Mouse (Mus musculus): ENCODE data around the gene Zfp213.
"Not testable (repeated sequence)": the region's sequence is repeated elsewhere in the genome, so short reads cannot be mapped to it uniquely, and the experiment has no call there.

Gene Zfp213

GRCm38 (mm10) chr17:23545841-23546240 is 18.2 kb downstream of the Zfp213 start:
- no peak for DNase-seq (ENCODE audit: low read depth, low spot score)

GRCm38 (mm10) chr17:23544766-23545165 is 19.3 kb downstream of the Zfp213 start:
- no peak for DNase-seq (ENCODE audit: low read depth, low spot score)

DNA sequence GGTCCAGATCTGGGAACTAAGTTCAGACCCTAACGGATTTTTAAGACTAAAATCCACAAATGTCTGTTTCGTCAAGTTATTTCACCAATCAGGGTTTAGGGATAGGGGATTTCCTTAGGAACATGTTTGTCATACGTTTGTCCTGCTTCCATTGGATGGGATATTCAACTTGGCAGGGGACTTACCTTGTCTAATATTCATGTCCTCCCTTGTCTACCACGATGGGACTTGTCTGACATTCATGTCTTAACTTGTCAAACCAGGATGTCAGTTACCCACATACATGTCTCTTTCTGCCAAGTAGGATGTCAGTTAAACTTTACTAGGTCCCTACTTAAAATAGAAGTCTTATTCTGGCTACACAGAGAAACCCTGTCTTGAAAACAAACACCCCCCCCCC is 20.1 kb downstream of the Zfp213 start:
- DNase-seq (ENCODE audit: low read depth, low spot score): no peak

DNA sequence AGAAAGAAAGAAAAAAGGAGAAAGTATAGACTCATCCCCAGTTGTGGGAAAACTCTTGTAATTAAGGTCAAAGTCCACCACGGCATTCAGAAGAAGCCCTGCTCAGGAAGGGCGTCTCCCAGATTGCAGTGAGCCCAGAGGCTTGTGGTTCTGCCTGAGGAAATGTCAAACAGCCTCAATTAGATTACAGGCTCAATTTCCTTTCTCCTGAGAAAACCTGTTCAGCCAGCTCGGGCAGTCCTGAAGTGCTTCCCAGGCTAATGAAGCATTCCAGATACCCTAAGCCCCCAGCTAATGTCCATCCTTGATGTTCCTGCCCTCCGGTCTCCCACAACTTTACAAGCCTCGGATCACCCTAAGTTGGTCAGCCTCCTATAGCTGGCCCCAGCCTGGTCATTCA is 20.7 kb downstream of the Zfp213 start:
- no peak for DNase-seq (ENCODE audit: low read depth, low spot score)

- no peak for DNase-seq (ENCODE audit: low read depth, low spot score)
Measured at GRCm38 (mm10) chr17:23542835-23543234, 21.2 kb downstream of the Zfp213 start.

GRCm38 (mm10) chr17:23542004-23542720 is 21.9 kb downstream of the Zfp213 start:
- no peak for DNase-seq (ENCODE audit: low read depth, low spot score)

- no peak for DNase-seq (ENCODE audit: low read depth, low spot score)
Measured at GRCm38 (mm10) chr17:23540605-23541475, 23.2 kb downstream of the Zfp213 start.

- no peak for DNase-seq (ENCODE audit: low read depth, low spot score)
Measured at GRCm38 (mm10) chr17:23540106-23540505, 23.9 kb downstream of the Zfp213 start.

DNA sequence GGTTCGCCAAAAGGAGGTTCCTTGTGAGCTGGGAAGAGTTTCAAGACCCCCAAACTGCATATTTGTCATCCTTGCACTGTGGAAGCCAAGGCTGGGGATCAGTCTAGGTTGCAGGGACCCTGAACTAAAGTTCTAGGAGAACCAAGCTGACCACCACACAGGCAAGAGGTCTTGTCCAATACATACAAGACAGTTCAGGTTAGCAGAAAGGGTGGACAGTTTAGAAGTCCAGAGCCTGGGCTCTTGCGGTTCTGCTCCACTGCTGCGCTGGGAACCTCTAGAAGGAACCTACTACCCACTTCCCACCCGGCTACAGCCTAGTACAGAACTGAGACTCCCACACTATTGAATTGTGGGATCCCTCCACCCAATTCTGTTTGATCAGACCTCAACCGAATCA is 24.4 kb downstream of the Zfp213 start:
- no peak for DNase-seq (ENCODE audit: low read depth, low spot score)

DNA sequence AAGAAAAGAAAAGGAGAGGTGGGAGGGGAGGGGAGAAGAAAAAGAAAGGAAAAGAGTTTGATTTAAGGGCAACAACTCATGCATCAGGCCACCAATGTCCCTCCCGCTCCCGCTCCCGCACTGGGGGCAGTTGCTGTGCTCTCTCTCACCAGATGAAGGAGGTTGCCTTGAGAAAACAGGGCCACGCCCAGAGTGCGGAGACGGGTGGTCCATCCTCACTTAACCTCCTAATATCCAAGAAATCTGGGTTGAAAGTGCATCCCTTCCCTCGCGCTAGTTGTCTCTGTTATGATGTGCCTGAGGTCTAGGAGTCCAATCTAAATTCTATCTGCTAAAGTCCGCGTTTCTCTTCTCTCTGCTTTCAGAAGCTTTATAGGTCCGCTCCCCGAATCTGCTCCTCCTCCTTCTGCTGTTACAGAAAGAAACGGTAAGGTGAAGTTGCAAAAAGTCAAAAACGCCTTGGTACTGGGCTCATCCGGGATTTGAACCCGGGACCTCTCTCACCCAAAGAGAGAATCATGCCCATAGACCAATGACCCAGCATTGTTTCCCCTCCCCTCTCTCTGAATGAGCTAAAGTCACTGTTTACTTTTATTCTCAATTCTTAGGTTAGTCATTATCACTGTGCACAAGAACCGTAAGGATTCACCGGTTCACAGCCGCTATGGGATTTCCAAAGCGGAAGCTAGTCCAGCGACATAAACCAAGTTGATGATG is 25.6 kb downstream of the Zfp213 start:
- no peak for DNase-seq (ENCODE audit: low read depth, low spot score)

DNA sequence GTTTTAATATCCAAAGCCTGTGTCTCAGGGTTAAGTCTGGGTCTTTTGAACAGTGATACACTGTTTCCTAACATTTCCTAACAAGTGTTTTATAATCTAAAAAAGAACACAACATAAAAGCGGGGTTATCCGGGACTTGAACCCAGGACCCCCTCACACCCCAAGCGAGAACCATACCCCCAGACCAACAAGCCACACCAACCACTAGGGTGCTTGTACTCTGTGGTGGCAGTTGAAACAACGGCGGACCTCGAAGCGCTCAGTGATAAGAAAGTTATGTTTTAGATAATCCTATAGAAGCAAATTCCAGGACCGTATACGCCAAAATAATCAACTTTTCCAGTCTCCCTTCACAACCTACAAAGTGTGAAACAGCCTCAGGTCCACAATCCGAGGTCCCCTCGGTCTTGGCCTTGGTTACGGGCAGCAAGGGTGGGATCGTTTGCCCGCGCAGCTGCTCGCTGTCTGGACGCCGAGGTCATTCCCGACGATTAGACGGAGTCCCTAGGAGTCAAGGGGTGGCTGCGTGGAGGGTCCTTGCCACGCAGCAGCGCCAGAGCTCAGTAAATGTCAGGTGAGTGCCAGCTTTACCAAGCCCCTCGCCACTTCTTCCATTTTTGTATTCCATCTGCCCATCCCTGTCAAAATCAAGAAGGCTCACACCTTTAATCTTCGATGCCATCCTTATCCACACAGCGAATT is 26.3 kb downstream of the Zfp213 start:
- DNase-seq (ENCODE audit: low read depth, low spot score): no peak

DNA sequence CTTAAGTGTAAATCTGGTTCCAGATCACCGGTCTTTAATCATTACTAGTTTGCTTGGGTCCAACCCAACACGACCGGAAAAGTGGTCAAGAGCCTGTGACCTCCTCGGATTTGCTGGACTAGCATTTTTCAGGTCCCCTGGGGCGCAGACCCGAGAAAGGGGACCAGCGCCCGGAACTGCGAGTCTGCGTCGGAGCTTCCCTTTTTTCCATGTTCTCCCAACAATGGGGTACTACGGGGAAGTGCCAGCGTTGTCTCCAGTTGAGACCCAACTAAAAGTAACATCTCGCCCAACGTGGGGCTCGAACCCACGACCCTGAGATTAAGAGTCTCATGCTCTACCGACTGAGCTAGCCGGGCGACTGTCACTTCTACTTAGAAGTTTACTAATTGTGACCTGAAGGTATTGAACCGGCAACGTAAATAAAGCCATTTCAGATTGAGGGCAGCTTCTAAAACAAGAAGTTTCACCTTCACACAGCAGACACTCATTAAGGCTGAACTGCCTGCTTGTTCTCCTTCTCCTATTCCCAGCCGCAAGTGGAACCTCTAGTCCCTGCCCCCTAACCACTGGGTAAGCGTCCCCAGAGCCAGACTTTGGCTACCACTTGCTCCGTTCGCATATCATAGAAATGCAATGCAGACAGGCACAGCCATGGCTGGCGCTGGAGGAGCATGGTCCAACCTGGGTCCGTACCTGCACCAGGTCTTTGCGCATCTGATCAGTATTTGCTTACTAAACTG is 28.8 kb downstream of the Zfp213 start:
- DNase-seq (ENCODE audit: low read depth, low spot score): not testable (repeated sequence)

- DNase-seq (ENCODE audit: low read depth, low spot score): not testable (repeated sequence)
Measured at GRCm38 (mm10) chr17:23533591-23534490, 30.2 kb downstream of the Zfp213 start.

DNA sequence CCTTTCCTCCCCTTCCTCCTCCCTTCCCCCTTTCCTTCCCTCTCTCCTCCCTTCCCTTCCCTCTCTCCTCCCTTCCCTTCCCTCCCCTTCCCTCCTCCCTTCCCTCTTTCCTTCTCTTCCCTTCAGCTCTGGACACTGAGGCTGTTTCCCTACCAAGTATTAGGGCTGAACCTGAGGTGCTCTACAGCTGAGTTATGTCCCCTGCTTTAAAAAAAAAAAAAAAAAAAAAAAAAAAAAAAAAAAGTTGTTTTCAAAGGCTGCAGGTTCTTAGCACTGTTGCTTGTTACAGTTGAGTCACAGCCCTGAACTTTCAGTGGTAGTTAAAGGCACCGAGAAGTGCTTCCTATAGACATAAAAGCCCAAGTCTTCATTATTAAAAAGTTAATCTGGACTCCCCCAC is 32.6 kb downstream of the Zfp213 start:
- DNase-seq (ENCODE audit: low read depth, low spot score): not testable (repeated sequence)

GRCm38 (mm10) chr17:23522941-23523732 is 40.9 kb downstream of the Zfp213 start:
- not testable (repeated sequence) for DNase-seq (ENCODE audit: low read depth, low spot score)

DNA sequence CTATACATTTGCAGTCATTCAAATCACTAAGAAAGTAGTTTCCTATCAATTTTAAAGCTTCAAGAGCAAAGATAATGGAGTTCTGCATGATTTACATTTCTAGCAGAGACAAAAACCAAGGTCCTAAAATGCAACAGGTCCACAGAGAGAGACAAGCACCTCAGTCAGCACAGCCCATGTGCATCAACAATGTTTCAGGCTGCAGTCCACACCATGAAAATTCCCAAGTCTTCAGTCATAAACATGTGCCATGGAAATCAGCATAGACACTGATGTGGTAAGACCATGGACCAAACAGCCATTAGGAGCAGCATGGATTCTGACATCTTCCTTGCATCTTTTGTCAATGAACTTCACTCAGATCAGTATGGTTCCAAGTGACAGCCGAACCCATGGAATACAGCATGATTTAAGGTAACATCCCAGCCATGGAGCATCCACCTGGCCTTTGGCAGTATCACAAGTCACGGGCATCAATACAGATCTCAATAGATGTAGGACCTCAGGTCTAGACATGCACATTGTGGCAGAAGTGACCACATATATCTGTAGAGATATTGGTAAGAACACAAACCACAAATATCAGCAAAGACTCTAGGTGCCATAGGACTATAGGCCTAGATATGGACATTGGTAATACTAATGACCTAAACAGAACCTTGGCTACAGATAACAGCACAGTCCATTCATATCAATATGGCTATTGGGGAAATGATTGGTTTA is 45.2 kb downstream of the Zfp213 start:
- no peak for DNase-seq (ENCODE audit: low read depth, low spot score)

Data from skeletal muscle tissue, adult 2 months (tissue).